Mouse (Mus musculus): ENCODE results near the gene Znrf3.

The Znrf3 gene

GRCm38 (mm10) chr11:5443511-5444233, 975 bp downstream of the Znrf3 start:
- DNase-seq (ENCODE audit: extremely low read depth, insufficient read length, low spot score): peak; percentile 68

- no peak for DNase-seq (ENCODE audit: extremely low read depth, insufficient read length, low spot score)
Observed at GRCm38 (mm10) chr11:5442590-5443021, 2.0 kb downstream of the Znrf3 start.

GRCm38 (mm10) chr11:5437646-5438045, 7.0 kb downstream of the Znrf3 start:
- DNase-seq (ENCODE audit: extremely low read depth, insufficient read length, low spot score): no peak

- no peak for DNase-seq (ENCODE audit: extremely low read depth, insufficient read length, low spot score)
Observed at GRCm38 (mm10) chr11:5436988-5437387, 7.7 kb downstream of the Znrf3 start.

- no peak for DNase-seq (ENCODE audit: extremely low read depth, insufficient read length, low spot score)
Observed at GRCm38 (mm10) chr11:5435493-5435892, 9.2 kb downstream of the Znrf3 start.

GRCm38 (mm10) chr11:5432330-5432729, 12.3 kb downstream of the Znrf3 start:
- DNase-seq (ENCODE audit: extremely low read depth, insufficient read length, low spot score): peak; percentile 61

GRCm38 (mm10) chr11:5430863-5431262, 13.8 kb downstream of the Znrf3 start:
- DNase-seq (ENCODE audit: extremely low read depth, insufficient read length, low spot score): no peak

GRCm38 (mm10) chr11:5429396-5430190, 15.1 kb downstream of the Znrf3 start:
- DNase-seq (ENCODE audit: extremely low read depth, insufficient read length, low spot score): no peak

GRCm38 (mm10) chr11:5427251-5427650, 17.4 kb downstream of the Znrf3 start:
- no peak for DNase-seq (ENCODE audit: extremely low read depth, insufficient read length, low spot score)

- no peak for DNase-seq (ENCODE audit: extremely low read depth, insufficient read length, low spot score)
Observed at GRCm38 (mm10) chr11:5426317-5426716, 18.3 kb downstream of the Znrf3 start.

- no peak for DNase-seq (ENCODE audit: extremely low read depth, insufficient read length, low spot score)
Observed at GRCm38 (mm10) chr11:5425106-5425505, 19.5 kb downstream of the Znrf3 start.

- DNase-seq (ENCODE audit: extremely low read depth, insufficient read length, low spot score): no peak
Observed at GRCm38 (mm10) chr11:5424185-5424584, 20.5 kb downstream of the Znrf3 start.

GRCm38 (mm10) chr11:5423000-5423399, 21.6 kb downstream of the Znrf3 start:
- DNase-seq (ENCODE audit: extremely low read depth, insufficient read length, low spot score): no peak

GRCm38 (mm10) chr11:5422252-5422636, 22.4 kb downstream of the Znrf3 start:
- no peak for DNase-seq (ENCODE audit: extremely low read depth, insufficient read length, low spot score)

- peak; percentile 31 for DNase-seq (ENCODE audit: extremely low read depth, insufficient read length, low spot score)
Observed at GRCm38 (mm10) chr11:5421506-5422251, 23.0 kb downstream of the Znrf3 start.

- no peak for DNase-seq (ENCODE audit: extremely low read depth, insufficient read length, low spot score)
Observed at GRCm38 (mm10) chr11:5415617-5416338, 28.9 kb downstream of the Znrf3 start.

- DNase-seq (ENCODE audit: extremely low read depth, insufficient read length, low spot score): no peak
Observed at GRCm38 (mm10) chr11:5414856-5415616, 29.6 kb downstream of the Znrf3 start.

- no peak for DNase-seq (ENCODE audit: extremely low read depth, insufficient read length, low spot score)
Observed at GRCm38 (mm10) chr11:5412644-5413190, 31.9 kb downstream of the Znrf3 start.

- DNase-seq (ENCODE audit: extremely low read depth, insufficient read length, low spot score): no peak
Observed at GRCm38 (mm10) chr11:5411577-5411976, 33.1 kb downstream of the Znrf3 start.

GRCm38 (mm10) chr11:5404180-5404579, 40.5 kb downstream of the Znrf3 start:
- no peak for DNase-seq (ENCODE audit: extremely low read depth, insufficient read length, low spot score)
